Mouse (Mus musculus) liver, adult 2 months (tissue): Measurements from ENCODE around the gene Fbp1. TPM values are rescaled to one million over a fixed set of nuclear protein-coding genes. Genes with fewer than 3 reads are reported as not detected.

Experiments used
- DNase-seq: peaks from one replicate; pipeline ENCODE4 v3.0.0-alpha.2; 2011; ENCODE audit warnings: low read depth, low spot score; ENCODE audit errors: extremely low read depth
- H3K27ac ChIP-seq: fragments of 200-500 bp; replicated peaks from 2 replicates; pipeline ENCODE4 v1.5.1; 2012; ENCODE audit warnings: low read depth, mild to moderate bottlenecking, control low read depth, inconsistent platforms, low read length; ENCODE audit not compliant: insufficient read depth
- H3K27me3 ChIP-seq: fragments of 200-500 bp; 2 replicates; pipeline ENCODE4 v1.6.1; 2012; ENCODE audit warnings: mild to moderate bottlenecking, moderate library complexity, low read length, inconsistent platforms; ENCODE audit not compliant: control insufficient read depth, insufficient read depth
- H3K36me3 ChIP-seq: fragments of 200-500 bp; 2 replicates; pipeline ENCODE4 v1.6.1; 2012; ENCODE audit warnings: low read length, inconsistent platforms; ENCODE audit not compliant: control insufficient read depth, insufficient read depth
- H3K4me1 ChIP-seq: fragments of 200-500 bp; 2 replicates; pipeline ENCODE4 v1.6.1; 2011; ENCODE audit warnings: low read length; ENCODE audit not compliant: control insufficient read depth, insufficient read depth
- H3K4me3 ChIP-seq: fragments of 200-500 bp; 2 replicates; pipeline ENCODE4 v1.5.1; 2011; ENCODE audit warnings: low read depth, mild to moderate bottlenecking, control low read depth, low read length, moderate library complexity; ENCODE audit not compliant: insufficient read depth
- H3K79me2 ChIP-seq: fragments of 200-500 bp; 2 replicates; pipeline ENCODE4 v1.6.1; 2012; ENCODE audit warnings: inconsistent platforms, mild to moderate bottlenecking, low read length, moderate library complexity; ENCODE audit not compliant: control insufficient read depth, insufficient read depth
- H3K9ac ChIP-seq: fragments of 200-500 bp; 2 replicates; pipeline ENCODE4 v1.6.1; 2012; ENCODE audit warnings: low read depth, mild to moderate bottlenecking, control low read depth, inconsistent platforms, low read length
- CTCF ChIP-seq: fragments of 200-500 bp; IDR thresholded peaks from 2 replicates; pipeline ENCODE4 v1.5.1; 2011; ENCODE audit warnings: low read depth, low read length, control low read depth
- POLR2A ChIP-seq: fragments of 200-500 bp; IDR thresholded peaks from 2 replicates; pipeline ENCODE4 v1.6.1; 2011; ENCODE audit warnings: low read length, control low read depth; ENCODE audit not compliant: insufficient read depth; ENCODE audit errors: extremely low read depth
- WGBS: fragments of 180-500 bp; shearing (Covaris S2); methylation state at CpG from one replicate; pipeline ENCODE4 v1.1.7; 2018; 5-methylcytosine and 5-hydroxymethylcytosine counted together
- polyA plus RNA-seq: library from polyadenylated mRNA; depleted of rRNA; stranded (reverse); fragments of >200 nt; gene quantifications from 2 replicates; pipeline ENCODE4 v1.2.3, GENCODE M21; 2012
- total RNA-seq: library from RNA; depleted of rRNA; stranded (reverse); fragments of >200 nt; gene quantifications from 2 replicates; pipeline ENCODE4 v1.2.3, GENCODE M21; 2014

The Fbp1 gene
- total and polyA plus RNA-seq, 2 experiments = 1,448 to 1,550 TPM

DNA sequence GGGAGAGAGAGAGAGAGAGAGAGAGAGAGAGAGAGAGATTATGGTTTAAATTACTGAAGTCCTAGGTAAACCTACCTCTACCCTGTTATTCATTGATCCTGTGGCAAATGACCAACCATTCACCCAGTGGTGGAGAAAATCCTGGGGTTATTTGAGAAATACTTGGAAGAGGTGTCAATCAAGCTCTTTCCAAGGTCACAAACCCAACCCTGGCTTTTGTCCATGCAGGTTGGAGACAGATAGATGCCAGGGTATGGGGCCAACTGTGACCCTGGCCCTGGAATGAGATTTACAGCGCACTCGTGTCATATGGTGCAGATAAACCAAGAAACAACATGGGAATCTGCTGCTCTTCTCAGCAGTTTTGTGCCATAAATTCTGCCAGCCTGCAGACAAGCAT, 4.6 kb downstream of the Fbp1 start:
- peaks cover 25% of the 10 kb centered on the region for H3K4me1 ChIP-seq
- H3K27me3 ChIP-seq = no peaks in the 10 kb centered on the region
- peak overlapping the region; percentile 39; the same call in 1 of the 2 replicates for H3K9ac ChIP-seq
- H3K79me2 ChIP-seq = peaks cover 20% of the 10 kb centered on the region; the same call in 1 of the 2 replicates
- H3K4me3 ChIP-seq = peak overlapping the region; percentile 28; the same call in 1 of the 2 replicates
- TF ChIP-seq CTCF (no peak), POLR2A (no peak)
- peaks cover 24% of the 10 kb centered on the region; the same call in 1 of the 2 replicates for H3K36me3 ChIP-seq
- WGBS = 14% methylated on average over 2 of the region's 2 CpGs
- peak; percentile 98 for DNase-seq
- H3K27ac ChIP-seq = peak overlapping the region; percentile 88

DNA sequence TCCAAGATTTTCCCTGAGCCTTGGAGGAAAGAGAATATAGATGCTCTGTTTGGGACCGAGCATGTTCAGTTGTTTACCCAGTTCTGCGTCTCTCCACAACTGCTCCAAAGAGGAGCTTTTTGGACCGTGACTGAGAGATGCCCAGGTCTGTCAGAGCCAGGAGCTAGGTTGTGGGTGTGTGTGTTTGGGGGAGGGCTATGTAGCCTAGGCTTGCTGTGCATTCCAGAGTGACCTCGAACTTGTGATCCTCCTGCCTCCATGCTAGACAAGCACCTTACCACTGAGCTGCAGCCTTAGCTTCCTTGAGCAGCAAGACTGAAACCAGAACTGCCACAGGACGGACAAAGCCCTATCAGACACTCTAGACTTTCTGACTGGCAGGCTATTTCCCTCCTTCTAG, 5.2 kb downstream of the Fbp1 start:
- peaks cover 28% of the 10 kb centered on the region; the same call in 1 of the 2 replicates for H3K36me3 ChIP-seq
- no peak for TF ChIP-seq CTCF
- TF ChIP-seq POLR2A = no peak
- peaks cover 20% of the 10 kb centered on the region; the same call in 1 of the 2 replicates for H3K79me2 ChIP-seq
- H3K27me3 ChIP-seq = no peaks in the 10 kb centered on the region
- peak overlapping the region; percentile 11 for H3K4me3 ChIP-seq
- peak overlapping the region; percentile 88 for H3K27ac ChIP-seq
- 24% methylated on average over 5 of the region's 5 CpGs for WGBS
- H3K4me1 ChIP-seq = peaks cover 29% of the 10 kb centered on the region
- peak overlapping the region; percentile 60 for H3K9ac ChIP-seq
- DNase-seq = peak; percentile 56

DNA sequence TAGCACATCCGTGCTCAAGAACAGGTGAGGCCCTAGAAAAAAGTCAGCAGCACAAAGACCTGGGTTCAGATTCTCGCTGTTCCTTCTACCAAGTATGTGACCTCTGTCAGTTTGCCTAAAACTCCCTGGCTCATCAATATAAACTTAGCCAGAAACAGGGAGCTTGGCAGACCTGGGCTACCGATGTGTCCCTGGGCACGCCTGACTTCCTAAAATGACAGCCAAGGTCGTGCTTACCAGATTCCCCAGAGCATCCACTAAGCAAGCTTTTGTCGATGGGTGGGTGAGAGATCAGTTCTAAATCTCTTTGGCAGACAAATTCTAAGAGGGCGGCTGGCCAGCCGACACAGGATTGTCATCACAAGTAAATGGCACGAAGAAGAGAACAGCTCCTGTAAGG, 6.7 kb downstream of the Fbp1 start:
- Histone ChIP-seq H3K79me2 (peaks cover 16% of the 10 kb centered on the region; the same call in 1 of the 2 replicates), H3K4me1 (peaks cover 36% of the 10 kb centered on the region), H3K9ac (peak overlapping the region; percentile 29), H3K27me3 (no peaks in the 10 kb centered on the region), H3K27ac (peak overlapping the region; percentile 75), H3K4me3 (no peak overlapping the region), H3K36me3 (peaks cover 37% of the 10 kb centered on the region)
- peak; percentile 91 for DNase-seq
- WGBS = 14% methylated on average over 9 of the region's 9 CpGs
- TF ChIP-seq POLR2A (no peak), CTCF (no peak)

DNA sequence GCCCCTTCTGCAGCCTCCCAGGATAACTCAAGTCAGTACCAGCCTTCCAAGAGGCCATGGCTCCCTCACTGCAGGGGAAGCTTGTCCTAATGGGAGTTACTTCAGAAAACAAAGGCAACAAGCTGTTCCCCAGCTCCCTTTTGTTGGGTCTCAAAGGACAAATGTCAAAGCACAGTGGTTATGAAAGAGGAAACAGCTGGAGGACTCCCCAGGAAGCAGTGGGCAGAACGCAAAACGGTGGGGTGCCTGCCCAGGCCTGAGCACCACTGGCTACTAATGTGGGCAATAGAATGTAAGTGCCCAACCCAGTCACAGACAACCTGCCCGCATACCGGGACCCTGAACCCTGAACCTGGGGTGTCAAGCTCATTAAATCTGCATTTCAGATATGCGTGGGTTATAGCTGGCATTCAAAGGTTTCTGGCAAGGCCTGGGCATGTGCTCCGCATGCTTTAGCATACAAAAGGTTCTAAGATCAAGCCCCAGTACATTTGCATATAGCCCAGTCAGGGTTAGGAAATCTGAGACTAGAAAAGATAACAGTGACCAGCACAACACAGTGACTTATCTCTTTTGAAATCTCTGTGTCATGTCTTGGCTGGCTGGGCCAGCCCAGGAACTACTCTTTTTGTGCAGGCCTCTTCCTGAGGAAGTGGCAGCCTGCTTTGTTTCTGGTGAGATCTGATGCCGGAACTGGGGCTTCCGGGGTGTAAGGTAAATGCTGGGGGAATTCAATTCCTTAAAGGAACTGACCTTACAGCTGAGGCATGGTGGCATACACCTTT, 8.1 kb downstream of the Fbp1 start:
- H3K79me2 ChIP-seq = peaks cover 11% of the 10 kb centered on the region; the same call in 1 of the 2 replicates
- WGBS = 6% methylated on average over 8 of the region's 8 CpGs
- H3K27ac ChIP-seq = peak overlapping the region; percentile 70
- H3K9ac ChIP-seq = peak overlapping the region; percentile 28; the same call in 1 of the 2 replicates
- TF ChIP-seq CTCF = no peak
- TF ChIP-seq POLR2A = no peak
- H3K4me1 ChIP-seq = peaks cover 40% of the 10 kb centered on the region
- no peaks in the 10 kb centered on the region for H3K27me3 ChIP-seq
- peaks cover 44% of the 10 kb centered on the region for H3K36me3 ChIP-seq
- H3K4me3 ChIP-seq = no peak overlapping the region
- peak; percentile 84 for DNase-seq

DNA sequence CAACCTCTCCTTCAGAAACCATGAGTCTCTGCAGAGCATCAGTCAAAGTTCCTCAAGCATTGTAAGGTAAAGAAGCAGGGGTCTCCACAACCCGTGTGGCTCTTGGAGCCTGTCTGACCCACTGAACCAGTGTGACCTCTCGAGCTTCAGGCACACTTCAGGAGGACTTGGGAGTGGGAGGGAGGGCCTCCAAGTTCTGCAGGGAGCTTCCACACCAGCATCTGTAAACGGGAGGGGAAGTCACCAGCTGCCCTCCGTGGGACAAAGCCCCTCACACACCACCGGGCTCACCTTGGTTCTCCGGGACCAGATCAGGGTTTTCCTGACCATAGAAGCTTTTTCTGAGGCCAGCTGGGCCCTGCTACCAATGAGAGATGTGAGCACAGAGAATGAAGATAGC, 8.7 kb downstream of the Fbp1 start:
- H3K79me2 ChIP-seq = peaks cover 11% of the 10 kb centered on the region; the same call in 1 of the 2 replicates
- no peaks in the 10 kb centered on the region for H3K27me3 ChIP-seq
- 50% methylated on average over 6 of the region's 6 CpGs for WGBS
- peaks cover 48% of the 10 kb centered on the region for H3K36me3 ChIP-seq
- DNase-seq = no peak
- H3K9ac ChIP-seq = peak overlapping the region; percentile 14
- TF ChIP-seq CTCF = no peak
- no peak for TF ChIP-seq POLR2A
- H3K4me1 ChIP-seq = peaks cover 43% of the 10 kb centered on the region
- H3K4me3 ChIP-seq = no peak overlapping the region
- peak overlapping the region; percentile 70 for H3K27ac ChIP-seq

DNA sequence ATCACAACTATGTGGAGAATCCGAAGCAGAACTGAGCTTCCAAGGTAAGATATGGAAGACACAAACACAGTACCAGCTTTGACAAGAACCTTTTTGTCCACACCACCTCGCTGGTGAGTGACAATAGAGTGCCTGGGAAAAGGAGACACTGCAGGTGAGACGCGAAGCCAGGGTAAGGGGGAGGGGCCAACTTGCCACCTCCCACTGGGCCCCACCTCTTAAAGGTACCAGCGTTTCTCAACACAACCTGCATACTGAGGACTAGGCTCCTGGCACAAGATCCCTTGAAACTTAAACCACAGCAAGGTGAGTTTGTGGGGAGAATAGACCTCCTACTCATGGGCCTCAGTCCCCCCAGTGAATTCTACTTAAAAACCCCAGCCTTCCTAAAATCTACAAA, 10.8 kb downstream of the Fbp1 start:
- peaks cover 4% of the 10 kb centered on the region; the same call in 1 of the 2 replicates for H3K79me2 ChIP-seq
- H3K27me3 ChIP-seq = no peaks in the 10 kb centered on the region
- H3K9ac ChIP-seq = peak overlapping the region; percentile 24; the same call in 1 of the 2 replicates
- no peak overlapping the region for H3K4me3 ChIP-seq
- peaks cover 41% of the 10 kb centered on the region for H3K4me1 ChIP-seq
- WGBS = 15% methylated on average over 5 of the region's 5 CpGs
- peak overlapping the region; percentile 31; the same call in 1 of the 2 replicates for H3K27ac ChIP-seq
- H3K36me3 ChIP-seq = peaks cover 64% of the 10 kb centered on the region
- peak; percentile 66 for DNase-seq
- TF ChIP-seq POLR2A (no peak), CTCF (no peak)
